Mouse (Mus musculus): ENCODE data around the gene Anapc7. TPM values are rescaled to one million over a fixed set of nuclear protein-coding genes. Genes with fewer than 3 reads are reported as not detected.

The Anapc7 gene
- total RNA-seq, 2 experiments from 2014 or later: 28.6 to 29.5 TPM

DNA sequence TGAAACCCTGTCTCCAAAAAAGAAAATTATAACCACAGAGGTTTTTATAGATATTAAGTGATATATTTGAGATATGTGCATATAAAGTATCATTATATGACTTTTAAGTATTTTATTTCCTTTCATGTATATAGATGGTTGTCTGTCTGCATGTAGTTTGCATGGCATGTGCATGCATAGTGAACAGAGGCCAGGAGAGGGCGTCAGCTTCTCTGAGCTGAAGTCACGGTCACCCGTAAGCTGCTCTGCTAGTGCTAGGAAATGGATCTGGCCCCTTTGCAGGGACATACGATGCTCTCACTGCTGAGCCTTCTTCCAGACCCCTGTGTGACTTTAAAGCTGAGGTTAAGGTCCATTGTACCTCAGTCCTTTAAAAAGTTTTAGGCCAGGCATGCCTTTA lies 13.0 kb downstream of the Anapc7 start:
- Histone ChIP-seq H3K4me3 (no peak overlapping the region), H3K27ac (no peak overlapping the region)
- intact Hi-C loops (cut with DNase I): no loop called here
- peak; percentile 18 for TF ChIP-seq CTCF (IDR thresholded peaks at IDR 0.05)
- DNase-seq (ENCODE audit: extremely low spot score in 1 of 2, low spot score in 2 of 2): no peak

DNA sequence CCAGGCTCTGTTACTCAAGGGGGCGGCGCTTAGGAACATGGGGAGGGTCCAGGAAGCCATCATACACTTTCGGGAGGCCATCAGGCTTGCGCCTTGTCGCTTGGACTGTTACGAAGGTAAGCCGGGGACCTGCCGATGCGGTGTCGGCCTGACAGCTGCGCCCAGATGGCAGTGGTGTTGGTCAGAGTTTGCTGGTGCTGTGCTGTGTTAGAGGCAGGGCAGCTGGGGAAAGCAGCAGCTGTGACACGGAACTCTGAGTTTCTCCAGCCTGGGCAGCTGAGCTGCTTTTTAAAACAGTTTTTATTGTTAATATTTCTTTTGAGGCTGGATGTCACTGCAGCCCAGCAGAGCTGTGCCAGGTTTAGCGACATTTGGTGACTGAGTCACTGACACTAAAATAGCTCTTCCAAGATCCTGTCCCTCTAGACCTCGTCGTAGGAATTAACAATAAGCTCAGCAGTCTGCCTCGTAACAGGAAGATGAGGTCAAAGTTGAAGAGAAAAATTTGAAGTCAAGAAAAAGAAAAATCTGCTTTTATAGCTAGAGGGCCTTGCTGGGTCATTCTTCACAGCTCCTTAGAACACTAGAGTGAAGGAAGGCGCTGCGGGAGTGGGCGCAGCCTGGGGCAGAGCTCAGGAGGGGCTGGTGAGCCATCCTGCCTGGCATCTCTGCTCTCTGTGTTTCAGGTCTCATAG lies 18.1 kb downstream of the Anapc7 start:
- no peak overlapping the region for H3K4me3 ChIP-seq
- no peak overlapping the region for H3K27ac ChIP-seq
- TF ChIP-seq CTCF (IDR thresholded peaks at IDR 0.05): no peak
- intact Hi-C loops (cut with DNase I): no loop called here
- no peak for DNase-seq (ENCODE audit: extremely low spot score in 1 of 2, low spot score in 2 of 2)

DNA sequence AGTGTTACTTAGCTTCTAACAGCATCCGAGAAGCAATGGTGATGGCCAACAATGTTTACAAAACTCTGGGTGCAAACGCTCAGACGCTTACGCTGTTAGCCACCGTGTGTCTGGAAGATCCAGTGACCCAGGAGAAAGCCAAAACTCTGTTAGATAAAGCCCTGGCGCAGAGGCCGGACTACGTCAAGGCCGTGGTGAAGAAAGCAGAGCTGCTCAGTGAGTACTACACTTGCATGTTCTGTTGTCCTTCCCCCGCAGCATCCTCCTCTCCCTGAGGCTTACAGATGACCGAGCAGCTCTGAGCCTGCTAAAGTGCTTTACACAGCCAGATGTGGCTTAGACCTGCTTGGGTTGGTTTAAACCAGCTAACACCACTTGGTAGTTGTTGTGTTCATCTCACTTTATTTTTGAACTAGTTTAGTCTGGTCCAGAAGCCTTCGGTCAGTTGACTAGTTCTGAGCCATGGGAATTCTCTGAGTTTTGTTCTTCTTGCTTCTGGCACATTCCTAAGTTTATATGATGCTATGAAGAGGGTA lies 18.7 kb downstream of the Anapc7 start:
- no peak overlapping the region for H3K4me3 ChIP-seq
- intact Hi-C loops (cut with DNase I): no loop called here
- no peak overlapping the region for H3K27ac ChIP-seq
- no peak for TF ChIP-seq CTCF (IDR thresholded peaks at IDR 0.05)
- no peak for DNase-seq (ENCODE audit: extremely low spot score in 1 of 2, low spot score in 2 of 2)

DNA sequence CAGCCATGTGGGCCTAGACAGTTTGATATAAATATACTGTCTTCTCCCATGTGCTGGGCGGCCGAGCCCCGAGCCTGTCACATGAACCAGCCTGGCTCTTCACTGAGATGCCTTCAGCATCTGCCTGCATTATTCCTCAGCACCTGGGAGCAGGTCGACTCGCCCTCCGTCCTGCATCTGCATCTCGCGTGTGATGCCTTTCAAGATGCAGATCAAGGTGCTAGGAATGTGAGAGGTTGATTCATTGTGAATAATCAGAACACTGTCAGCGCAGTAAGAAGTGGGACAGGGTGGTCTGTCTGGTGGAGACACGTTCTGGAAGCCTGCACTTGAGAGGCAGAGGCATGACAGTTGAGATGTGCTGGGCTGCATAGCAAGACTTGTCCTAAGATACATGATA lies 23.0 kb downstream of the Anapc7 start:
- Histone ChIP-seq H3K27ac (no peak overlapping the region), H3K4me3 (no peak overlapping the region)
- intact Hi-C loops (cut with DNase I): no loop called here
- TF ChIP-seq CTCF (IDR thresholded peaks at IDR 0.05): no peak
- no peak for DNase-seq (ENCODE audit: extremely low spot score in 1 of 2, low spot score in 2 of 2)

DNA sequence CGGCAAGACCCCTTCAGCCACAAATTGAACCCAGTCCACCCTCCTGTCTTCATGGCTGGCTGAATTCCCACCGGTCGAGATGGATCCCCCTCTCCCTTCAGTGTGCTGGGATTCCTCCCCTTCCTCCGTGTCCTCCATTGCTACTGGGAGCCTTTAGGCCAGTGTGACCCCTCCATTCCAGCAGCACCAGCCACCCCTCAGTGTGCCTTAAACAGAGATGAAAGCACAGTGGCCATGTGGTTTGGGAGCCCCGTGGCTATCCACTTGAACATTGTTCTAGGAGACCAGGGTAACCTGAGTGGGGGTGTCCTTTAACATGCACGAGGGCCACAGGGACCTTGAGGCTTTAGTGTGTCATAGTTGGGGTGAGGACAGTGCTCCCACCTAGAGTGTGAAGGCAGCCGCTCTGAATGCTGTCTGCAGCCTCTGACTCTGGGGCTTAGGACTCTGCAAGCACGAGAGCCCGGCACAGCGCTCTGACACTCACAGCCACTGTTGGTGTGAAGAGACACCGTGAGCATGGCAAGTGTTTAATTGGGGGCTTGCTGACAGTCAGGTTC lies 23.6 kb downstream of the Anapc7 start:
- no peak overlapping the region for H3K27ac ChIP-seq
- H3K4me3 ChIP-seq: no peak overlapping the region
- no peak for TF ChIP-seq CTCF (IDR thresholded peaks at IDR 0.05)
- DNase-seq (ENCODE audit: extremely low spot score in 1 of 2, low spot score in 2 of 2): no peak
- intact Hi-C loops (cut with DNase I): no loop called here

DNA sequence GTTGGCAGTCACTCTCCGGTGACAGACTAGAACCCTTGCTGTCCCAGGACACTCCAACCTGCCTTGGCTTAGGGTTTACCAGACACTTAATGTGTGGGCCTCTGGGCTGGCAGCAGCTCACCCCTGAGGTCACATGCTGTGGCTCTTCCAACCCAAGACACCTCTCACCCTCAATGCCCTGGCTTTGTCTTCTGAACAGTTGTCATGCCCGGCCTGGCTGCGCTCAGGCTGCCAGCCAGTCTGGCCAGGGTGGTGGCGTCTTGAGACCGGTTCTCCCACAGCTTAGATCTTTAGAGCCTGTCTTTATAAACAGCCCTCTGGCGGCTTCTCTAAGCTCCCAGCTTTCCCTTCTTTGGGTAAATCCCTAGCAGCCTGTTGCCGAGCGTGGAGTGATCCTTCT lies 26.4 kb downstream of the Anapc7 start:
- Histone ChIP-seq H3K27ac (no peak overlapping the region), H3K4me3 (no peak overlapping the region)
- DNase-seq (ENCODE audit: extremely low spot score in 1 of 2, low spot score in 2 of 2): no peak
- no peak for TF ChIP-seq CTCF (IDR thresholded peaks at IDR 0.05)
- intact Hi-C loops (cut with DNase I): no loop called here

DNA sequence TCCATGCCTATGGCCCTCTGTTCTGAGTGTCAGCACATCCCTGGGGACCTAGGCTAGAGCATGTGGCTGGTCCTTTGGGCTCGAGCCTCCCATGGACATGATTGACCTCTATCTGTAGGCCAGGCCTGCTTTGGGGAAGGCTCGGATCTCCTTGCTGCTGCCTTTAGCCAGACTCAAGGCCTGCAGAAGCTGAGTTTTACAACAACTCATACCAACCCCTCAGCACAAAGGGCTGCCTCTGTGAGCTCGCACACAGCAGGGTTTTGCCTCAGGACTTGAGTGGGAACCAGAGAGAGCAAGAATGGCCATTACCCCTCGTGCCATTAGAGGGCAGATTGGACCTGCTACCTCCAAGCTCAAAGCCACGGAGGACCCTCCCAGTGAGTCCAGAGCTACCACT lies 27.4 kb downstream of the Anapc7 start:
- DNase-seq (ENCODE audit: extremely low spot score in 1 of 2, low spot score in 2 of 2): no peak
- TF ChIP-seq CTCF (IDR thresholded peaks at IDR 0.05): no peak
- no peak overlapping the region for H3K27ac ChIP-seq
- intact Hi-C loops (cut with DNase I): no loop called here
- H3K4me3 ChIP-seq: no peak overlapping the region

DNA sequence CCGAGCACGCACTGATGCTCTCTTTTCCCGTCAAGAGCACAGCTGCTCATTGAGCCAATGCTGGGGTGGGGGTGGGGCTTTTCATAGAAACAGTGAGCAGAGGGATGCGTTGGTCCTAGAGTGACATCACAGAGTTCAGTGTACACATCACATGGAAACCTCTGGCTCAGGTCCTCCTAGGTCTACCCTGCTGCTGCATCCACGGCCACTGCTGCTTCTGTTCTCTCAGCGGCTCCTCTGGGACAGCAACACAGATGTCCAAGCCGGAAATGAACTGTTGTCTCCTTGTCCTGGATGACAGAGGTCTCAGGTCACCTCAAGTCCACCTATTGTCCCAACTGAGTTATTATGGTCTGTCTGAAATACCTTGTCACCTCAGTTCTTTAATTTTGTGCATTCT lies 28.5 kb downstream of the Anapc7 start:
- H3K27ac ChIP-seq: no peak overlapping the region
- TF ChIP-seq CTCF (IDR thresholded peaks at IDR 0.05): no peak
- DNase-seq (ENCODE audit: extremely low spot score in 1 of 2, low spot score in 2 of 2): no peak
- H3K4me3 ChIP-seq: no peak overlapping the region
- intact Hi-C loops (cut with DNase I): no loop called here

DNA sequence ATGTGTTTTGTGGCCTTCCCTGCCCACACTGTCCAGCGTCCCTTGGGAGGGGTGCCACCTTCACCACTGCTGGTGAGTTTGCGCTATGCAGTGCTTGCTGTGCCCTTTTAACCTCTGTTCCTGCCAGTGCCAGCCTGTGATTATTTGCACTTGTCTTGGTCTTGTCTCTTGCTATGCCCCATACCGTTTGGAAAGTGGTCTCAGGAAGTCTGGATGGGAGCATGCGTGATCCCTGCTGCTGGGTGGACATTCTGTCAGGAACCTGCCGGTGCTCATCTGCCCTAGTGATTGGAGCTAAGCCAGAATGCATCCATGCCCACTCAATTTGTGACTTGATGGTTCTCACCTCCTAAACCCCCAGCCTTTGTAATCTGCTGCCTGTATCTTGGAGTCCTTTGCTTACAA lies 29.4 kb downstream of the Anapc7 start:
- TF ChIP-seq CTCF (IDR thresholded peaks at IDR 0.05): no peak
- intact Hi-C loops (cut with DNase I): no loop called here

DNA sequence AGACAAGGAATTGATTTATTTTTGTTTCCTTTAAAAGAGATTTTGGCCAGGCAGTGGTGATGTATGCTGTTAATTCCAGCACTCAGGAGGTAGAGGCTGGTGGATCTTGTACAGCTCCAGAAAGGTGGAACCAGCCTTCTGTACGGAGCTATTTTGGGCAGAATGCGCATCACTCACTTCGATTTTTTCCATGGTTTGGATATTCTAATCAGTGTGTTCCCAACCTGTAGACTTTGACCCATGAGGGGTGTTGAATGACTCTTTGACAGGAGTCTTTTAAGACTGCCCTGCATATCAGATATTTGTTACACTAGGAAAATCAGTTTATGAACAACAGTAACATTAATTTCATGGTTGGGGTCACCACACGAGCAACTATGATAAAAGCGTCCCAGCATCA lies 29.8 kb downstream of the Anapc7 start:
- intact Hi-C loops (cut with DNase I): no loop called here
- DNase-seq (ENCODE audit: extremely low spot score in 1 of 2, low spot score in 2 of 2): no peak
- Histone ChIP-seq H3K27ac (no peak overlapping the region), H3K4me3 (no peak overlapping the region)
- no peak for TF ChIP-seq CTCF (IDR thresholded peaks at IDR 0.05)

More for the DNA sequence above, 29.4 kb downstream of the Anapc7 start:
- no peak for DNase-seq (ENCODE audit: extremely low spot score in 1 of 2, low spot score in 2 of 2)
- H3K27ac ChIP-seq: no peak overlapping the region
- H3K4me3 ChIP-seq: no peak overlapping the region

DNA sequence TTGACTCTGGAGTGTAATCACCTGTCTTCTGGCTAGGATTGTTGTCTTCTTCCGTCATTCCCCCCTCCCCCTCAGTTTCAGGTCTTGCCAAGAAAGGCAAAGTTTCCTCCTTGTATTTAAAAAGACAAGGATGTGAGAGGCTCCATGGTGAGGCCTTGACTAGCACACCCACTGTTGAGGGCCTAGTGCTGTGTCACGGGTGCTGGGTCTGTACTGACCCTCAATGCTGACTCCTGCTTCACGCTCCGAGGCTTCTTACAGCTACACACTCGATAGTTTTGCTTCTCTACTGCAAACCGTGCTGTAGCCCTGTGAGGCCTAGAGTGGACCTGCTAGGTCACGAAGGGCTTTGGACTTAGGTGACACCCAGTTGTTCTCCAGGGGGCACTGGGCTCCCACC lies 30.7 kb downstream of the Anapc7 start:
- H3K4me3 ChIP-seq: no peak overlapping the region
- no peak for TF ChIP-seq CTCF (IDR thresholded peaks at IDR 0.05)
- intact Hi-C loops (cut with DNase I): no loop called here
- no peak for DNase-seq (ENCODE audit: extremely low spot score in 1 of 2, low spot score in 2 of 2)
- H3K27ac ChIP-seq: no peak overlapping the region

DNA sequence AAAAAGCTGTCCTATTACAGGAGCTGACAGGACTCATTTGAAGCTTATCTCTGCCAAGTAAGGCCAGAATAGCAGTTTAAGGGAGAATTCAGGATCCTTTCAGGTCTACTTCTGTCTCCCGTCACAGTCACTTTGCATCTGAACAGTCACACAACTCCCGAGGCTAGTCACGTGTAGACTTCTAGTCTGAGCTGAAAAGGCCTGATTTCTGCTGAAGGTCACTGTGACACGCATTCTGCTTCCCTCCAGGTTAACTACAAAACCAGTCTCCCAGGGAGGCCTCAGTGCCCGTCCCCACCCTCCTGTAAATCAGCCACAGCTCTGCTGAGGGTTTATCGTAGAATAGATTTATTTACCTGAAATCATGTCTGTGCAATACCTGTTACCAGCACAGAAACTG lies 31.7 kb downstream of the Anapc7 start:
- intact Hi-C loops (cut with DNase I): no loop called here
- TF ChIP-seq CTCF (IDR thresholded peaks at IDR 0.05): no peak
- no peak for DNase-seq (ENCODE audit: extremely low spot score in 1 of 2, low spot score in 2 of 2)
- Histone ChIP-seq H3K4me3 (no peak overlapping the region), H3K27ac (no peak overlapping the region; the same call in 1 of the 2 replicates)

DNA sequence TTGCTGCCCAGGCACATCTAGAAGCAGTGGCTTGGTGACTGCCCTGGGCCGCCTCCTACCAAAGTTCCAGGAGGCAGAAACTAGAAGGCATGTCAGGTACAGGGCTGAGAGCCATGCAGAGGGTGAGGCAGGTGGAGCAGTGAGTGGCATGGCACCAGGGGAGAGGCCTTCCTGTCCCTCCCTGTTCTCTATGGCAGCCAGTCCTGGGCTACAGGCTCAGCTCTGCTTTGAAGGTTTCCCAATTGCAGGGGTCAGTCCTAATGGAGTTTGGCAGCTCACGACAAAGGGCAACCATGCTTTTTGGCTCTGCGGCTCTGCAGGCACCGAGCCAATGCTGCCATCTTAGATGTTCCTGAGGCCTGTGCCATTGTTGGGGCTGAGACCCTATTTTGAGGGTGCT lies 32.9 kb downstream of the Anapc7 start:
- no peak overlapping the region for H3K4me3 ChIP-seq
- no peak overlapping the region for H3K27ac ChIP-seq
- no peak for DNase-seq (ENCODE audit: extremely low spot score in 1 of 2, low spot score in 2 of 2)

More for the DNA sequence above, 32.9 kb downstream of the Anapc7 start:
- TF ChIP-seq CTCF (IDR thresholded peaks at IDR 0.05): no peak
- intact Hi-C loops (cut with DNase I): no loop called here
